Mouse (Mus musculus): ENCODE results near the gene Tmem254c. TPM values are rescaled to one million over a fixed set of nuclear protein-coding genes. Genes with fewer than 3 reads are reported as not detected.

Tmem254c gene
- 55.7 and 56.5 TPM in 2 replicates for polyA plus RNA-seq (2015; fragmentation: Nextera tagmentation; extraction: Ambion mirVana)

GRCm38 (mm10) chr14:26067325-26067633, at the start of gene Tmem254c:
Gene Tmem254c (minus strand): TSS chr14:26067355.

GRCm38 (mm10) chr14:26081997-26082396, 14.8 kb upstream of the Tmem254c start, which contains the start of gene Cphx3:
Gene Cphx3 (plus strand): TSS chr14:26082297.

GRCm38 (mm10) chr14:26081216-26081615, 14.1 kb upstream of the Tmem254c start, which contains the start of gene Cphx2:
Gene Cphx2 (plus strand): TSS chr14:26081516.

GRCm38 (mm10) chr14:26042611-26043010, 24.5 kb downstream of the Tmem254c start, which contains the start of gene Gm9780:
Gene Gm9780 (minus strand): TSS chr14:26042711.

Other genes with a start within 250 kb of the Tmem254c start
- gene Anxa11, start 225.2 kb downstream of the Tmem254c start, polyA plus RNA-seq (2015; fragmentation: Nextera tagmentation; extraction: Ambion mirVana) = 30.5 and 33.0 TPM in 2 replicates
- gene Plac9a, start 164.3 kb downstream of the Tmem254c start, polyA plus RNA-seq (2015; fragmentation: Nextera tagmentation; extraction: Ambion mirVana) = 7.1 and 9.6 TPM in 2 replicates
- 2.7 and 3.7 TPM in 2 replicates for gene Tmem254a, start 139.7 kb downstream of the Tmem254c start, polyA plus RNA-seq (2015; fragmentation: Nextera tagmentation; extraction: Ambion mirVana)
- gene Cphx1, start 129.1 kb downstream of the Tmem254c start, polyA plus RNA-seq (2015; fragmentation: Nextera tagmentation; extraction: Ambion mirVana) = not detected in 2 replicates
- 1.3 and 2.0 TPM in 2 replicates for gene Duxbl1, start 88.8 kb downstream of the Tmem254c start, polyA plus RNA-seq (2015; fragmentation: Nextera tagmentation; extraction: Ambion mirVana)
- 146 and 171 TPM in 2 replicates for gene Gm9780, start 24.6 kb downstream of the Tmem254c start, polyA plus RNA-seq (2015; fragmentation: Nextera tagmentation; extraction: Ambion mirVana)
- not detected in 2 replicates for gene Cphx2, start 14.2 kb upstream of the Tmem254c start, polyA plus RNA-seq (2015; fragmentation: Nextera tagmentation; extraction: Ambion mirVana)
- not detected in 2 replicates for gene Cphx3, start 14.9 kb upstream of the Tmem254c start, polyA plus RNA-seq (2015; fragmentation: Nextera tagmentation; extraction: Ambion mirVana)
- gene Duxbl2, start 51.0 kb upstream of the Tmem254c start, polyA plus RNA-seq (2015; fragmentation: Nextera tagmentation; extraction: Ambion mirVana) = 1.4 TPM in 2 replicates
- 135 and 174 TPM in 2 replicates for gene Plac9b, start 115.1 kb upstream of the Tmem254c start, polyA plus RNA-seq (2015; fragmentation: Nextera tagmentation; extraction: Ambion mirVana)
- gene Tmem254b, start 139.7 kb upstream of the Tmem254c start, polyA plus RNA-seq (2015; fragmentation: Nextera tagmentation; extraction: Ambion mirVana) = 30.4 and 35.8 TPM in 2 replicates
- gene Duxbl3, start 190.6 kb upstream of the Tmem254c start, polyA plus RNA-seq (2015; fragmentation: Nextera tagmentation; extraction: Ambion mirVana) = 0.44 and 0.53 TPM in 2 replicates